18 mouse cellular contexts compared by ENCODE assay signal in genomic region chr6:126445519-126445918, GRCm38 (mm10).
DNase-seq lines count a peak whose midpoint lies in the region; ATAC-seq and TF ChIP-seq lines count a peak whose summit lies in the region.
"Had no signal": no experiment of that assay in that cellular context is flagged by ENCODE, and none has a peak within 500 bp of the region (broad histone marks: within the 10 kb centered on the region; RNA-seq: fewer than 3 reads in every experiment).

No protein-coding gene starts in this region.

- ATAC-seq in lung, postnatal 0 days = no peak
- ATAC-seq in stomach, postnatal 0 days (ENCODE audit: low FRiP score, low TSS enrichment) = no peak
- no peak for ATAC-seq in megakaryocyte progenitor cell, adult 5-6 weeks (replicated peaks; ENCODE audit: poor library complexity)
- ATAC-seq: forebrain, postnatal 0 days had no signal

- peak; percentile 56 for TF ChIP-seq CTCF in heart, adult 2 months (IDR thresholded peaks at IDR 0.05)
- TF ChIP-seq CTCF in lung, postnatal 0 days (IDR thresholded peaks at IDR 0.05) = peak; percentile 17
- peak; percentile 50 for TF ChIP-seq CTCF in stomach, postnatal 0 days (IDR thresholded peaks at IDR 0.05; ENCODE audit: low read depth)

- intact Hi-C loops in heart, adult 2 months (cut with DNase I) = no loop called here
- intact Hi-C loops in heart, postnatal 10 days (cut with DNase I) = no loop called here

- no peak overlapping the region for H3K9ac ChIP-seq in heart, adult 2 months (ENCODE audit: low read depth, low read length)
- no peak overlapping the region for H3K9ac ChIP-seq in lung, postnatal 0 days (replicated peaks; ENCODE audit: low read depth)
- no peak overlapping the region for H3K9ac ChIP-seq in stomach, postnatal 0 days (ENCODE audit: low read length)
- H3K9ac ChIP-seq: forebrain, postnatal 0 days; midbrain, embryonic 12.5 days had no signal

- H3K27me3 ChIP-seq in heart, adult 2 months (ENCODE audit: control insufficient read depth, insufficient read depth, low read length) = no peaks in the 10 kb centered on the region
- no peaks in the 10 kb centered on the region for H3K27me3 ChIP-seq in lung, postnatal 0 days (replicated peaks; ENCODE audit: insufficient read depth, low read length)
- no peaks in the 10 kb centered on the region for H3K27me3 ChIP-seq in stomach, postnatal 0 days (ENCODE audit: control insufficient read depth, insufficient read depth, low read length)
- H3K27me3 ChIP-seq: midbrain, embryonic 12.5 days had no signal

- H3K79me2 ChIP-seq in heart, adult 2 months (replicated peaks; ENCODE audit: control insufficient read depth, insufficient read depth, low read length) = no peaks in the 10 kb centered on the region

- no peak overlapping the region for H3K4me2 ChIP-seq in lung, postnatal 0 days (replicated peaks; ENCODE audit: low read depth, low read length)
- no peak overlapping the region for H3K4me2 ChIP-seq in stomach, postnatal 0 days (replicated peaks; ENCODE audit: low read depth)
- H3K4me2 ChIP-seq: heart, embryonic 11.5 days; liver, embryonic 11.5 days; midbrain, embryonic 12.5 days had no signal

- H3K4me1 ChIP-seq in heart, adult 2 months (ENCODE audit: control insufficient read depth, insufficient read depth, low read length) = no peaks in the 10 kb centered on the region
- no peaks in the 10 kb centered on the region for H3K4me1 ChIP-seq in lung, postnatal 0 days (ENCODE audit: insufficient read depth, low read depth, low read length)
- H3K4me1 ChIP-seq in stomach, postnatal 0 days (replicated peaks; ENCODE audit: control insufficient read depth, insufficient read depth) = no peaks in the 10 kb centered on the region
- H3K4me1 ChIP-seq: midbrain, embryonic 12.5 days had no signal

- H3K27ac ChIP-seq in heart, adult 2 months = no peak overlapping the region
- H3K27ac ChIP-seq in lung, postnatal 0 days (ENCODE audit: low read length) = no peak overlapping the region
- H3K27ac ChIP-seq in stomach, postnatal 0 days (replicated peaks) = no peak overlapping the region
- H3K27ac ChIP-seq: midbrain, embryonic 12.5 days had no signal

- WGBS in heart, adult 2 months = 27% methylated on average over 3 of the region's 3 CpGs
- WGBS in lung, postnatal 0 days = 18% methylated on average over 3 of the region's 3 CpGs
- WGBS in stomach, postnatal 0 days = 32% methylated on average over 3 of the region's 3 CpGs

- H3K9me3 ChIP-seq in lung, postnatal 0 days (ENCODE audit: low read length) = no peaks in the 10 kb centered on the region
- H3K9me3 ChIP-seq in stomach, postnatal 0 days (ENCODE audit: control insufficient read depth, low read length) = no peaks in the 10 kb centered on the region
- H3K9me3 ChIP-seq: midbrain, embryonic 12.5 days had no signal

- no peak for DNase-seq in heart, adult 2 months
- DNase-seq in heart, postnatal 10 days = no peak
- DNase-seq in lung, postnatal 0 days (ENCODE audit: low spot score) = no peak
- DNase-seq in lung, postnatal 10 days = no peak
- peak; percentile 33 for DNase-seq in R1 (ENCODE audit: low read depth, low spot score)
- no peak for DNase-seq in stomach, postnatal 0 days (ENCODE audit: low spot score)
- DNase-seq: adrenal gland, adult 8-10 months; forebrain, postnatal 0 days; gastrocnemius, postnatal 10 days; heart, postnatal 4 days; layer of hippocampus, adult 9-11 months; lung, postnatal 14 days; thymus, postnatal 14 days had no signal

- H3K4me3 ChIP-seq in heart, adult 2 months = no peak overlapping the region
- H3K4me3 ChIP-seq in lung, postnatal 0 days (ENCODE audit: low read depth, low read length) = no peak overlapping the region
- H3K4me3 ChIP-seq in stomach, postnatal 0 days (ENCODE audit: low read depth, low read length) = no peak overlapping the region
- H3K4me3 ChIP-seq: erythroblast, embryonic 14.5 days; midbrain, embryonic 12.5 days had no signal

- no peak for TF ChIP-seq EP300 in heart, adult 2 months (IDR thresholded peaks at IDR 0.05; ENCODE audit: insufficient read depth, low read depth, low read length)
- no peak for TF ChIP-seq EP300 in lung, postnatal 0 days (IDR thresholded peaks at IDR 0.05)
- TF ChIP-seq EP300 in stomach, postnatal 0 days (optimal IDR thresholded peaks at IDR 0.05) = no peak

- no peaks in the 10 kb centered on the region for H3K36me3 ChIP-seq in heart, adult 2 months (ENCODE audit: control insufficient read depth, insufficient read depth, low read length)
- no peaks in the 10 kb centered on the region for H3K36me3 ChIP-seq in lung, postnatal 0 days (ENCODE audit: insufficient read depth, low read length)
- no peaks in the 10 kb centered on the region for H3K36me3 ChIP-seq in stomach, postnatal 0 days (ENCODE audit: control insufficient read depth, insufficient read depth, low read length)
- H3K36me3 ChIP-seq: midbrain, embryonic 12.5 days had no signal

- no peak for TF ChIP-seq POLR2A in heart, adult 2 months (IDR thresholded peaks at IDR 0.05; ENCODE audit: insufficient read depth, low read depth, low read length)
